Mouse (Mus musculus): Measurements from ENCODE around the gene Cgn. TPM values are rescaled to one million over a fixed set of nuclear protein-coding genes. Genes with fewer than 3 reads are reported as not detected.
"Not testable (repeated sequence)": the region's sequence is repeated elsewhere in the genome, so short reads cannot be mapped to it uniquely, and the experiment has no call there.

Cgn gene
- polyA plus RNA-seq, 2 experiments: 4.6 to 8.0 TPM

DNA sequence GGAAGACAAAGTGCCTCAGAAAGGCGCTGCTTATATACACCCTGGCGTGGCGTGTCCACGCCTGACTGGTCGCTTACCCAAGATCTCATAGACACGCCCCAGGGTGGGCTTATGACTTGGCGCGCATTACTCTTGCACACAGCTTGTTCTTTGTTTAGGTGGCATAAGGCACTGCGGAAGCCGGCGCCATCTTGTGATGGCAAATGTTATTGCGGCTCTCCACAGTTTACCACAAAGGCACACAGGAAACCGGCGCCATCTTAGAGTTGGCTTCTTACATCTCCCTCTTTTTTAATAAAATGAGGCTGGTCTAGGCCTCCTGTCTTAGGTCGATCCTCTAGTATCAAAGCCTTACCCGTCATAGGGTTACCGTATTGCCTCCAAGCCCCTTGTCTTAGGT, 40.6 kb downstream of the Cgn start:
- no peak for TF ChIP-seq POLR2A (IDR thresholded peaks at IDR 0.05; ENCODE audit: borderline replicate concordance, extremely low read depth, insufficient read depth, insufficient read length)
- no peak overlapping the region for H3K9ac ChIP-seq (ENCODE audit: low read depth, low read length, severe bottlenecking)
- DNase-seq (ENCODE audit: low spot score) (no peak), ATAC-seq (ENCODE audit: low FRiP score, low read depth) (no peak)
- WGBS: 95% methylated on average over 17 of the region's 17 CpGs
- H3K4me2 ChIP-seq (replicated peaks; ENCODE audit: low read depth, low read length, severe bottlenecking): no peak overlapping the region
- H3K27ac ChIP-seq (replicated peaks; ENCODE audit: low read depth, low read length): no peak overlapping the region
- no peaks in the 10 kb centered on the region for H3K36me3 ChIP-seq (ENCODE audit: control insufficient read depth, insufficient read depth, low read length)
- no peaks in the 10 kb centered on the region for H3K4me1 ChIP-seq (ENCODE audit: control insufficient read depth, insufficient read depth, low read length)
- no peak overlapping the region for H3K4me3 ChIP-seq (replicated peaks; ENCODE audit: low read length)
- no peaks in the 10 kb centered on the region for H3K27me3 ChIP-seq (ENCODE audit: control insufficient read depth, insufficient read depth, low read length)
- H3K9me3 ChIP-seq (ENCODE audit: control insufficient read depth, low read length): no peaks in the 10 kb centered on the region

DNA sequence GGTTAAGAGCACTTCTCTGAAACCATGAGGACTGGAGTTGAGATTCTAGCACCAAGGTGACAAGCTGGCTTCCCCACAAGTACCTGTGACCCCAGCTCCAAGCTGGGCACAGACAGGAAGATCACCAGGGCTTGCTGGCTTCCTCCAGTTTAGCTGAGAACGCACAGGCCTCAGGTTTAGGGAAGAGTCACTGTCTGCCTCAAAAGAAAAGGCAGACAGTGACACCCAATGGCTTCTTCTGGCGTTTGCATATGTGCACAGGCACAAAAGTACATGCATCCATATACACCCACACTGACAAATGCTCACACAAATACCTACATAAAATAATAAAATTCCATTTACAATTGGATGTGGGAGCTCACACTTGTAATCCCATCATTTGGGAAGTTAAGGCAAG, 62.7 kb downstream of the Cgn start:
- DNase-seq (ENCODE audit: low spot score); H3K4me3 ChIP-seq (replicated peaks; ENCODE audit: low read length); H3K27ac ChIP-seq (replicated peaks; ENCODE audit: low read depth, low read length); H3K4me2 ChIP-seq (replicated peaks; ENCODE audit: low read depth, low read length, severe bottlenecking); H3K36me3 ChIP-seq (ENCODE audit: control insufficient read depth, insufficient read depth, low read length); ATAC-seq (ENCODE audit: low FRiP score, low read depth); H3K9ac ChIP-seq (ENCODE audit: low read depth, low read length, severe bottlenecking); H3K4me1 ChIP-seq (ENCODE audit: control insufficient read depth, insufficient read depth, low read length); H3K27me3 ChIP-seq (ENCODE audit: control insufficient read depth, insufficient read depth, low read length); H3K9me3 ChIP-seq (ENCODE audit: control insufficient read depth, low read length): not testable (repeated sequence)
- WGBS: 40% methylated on average over 2 of the region's 2 CpGs

DNA sequence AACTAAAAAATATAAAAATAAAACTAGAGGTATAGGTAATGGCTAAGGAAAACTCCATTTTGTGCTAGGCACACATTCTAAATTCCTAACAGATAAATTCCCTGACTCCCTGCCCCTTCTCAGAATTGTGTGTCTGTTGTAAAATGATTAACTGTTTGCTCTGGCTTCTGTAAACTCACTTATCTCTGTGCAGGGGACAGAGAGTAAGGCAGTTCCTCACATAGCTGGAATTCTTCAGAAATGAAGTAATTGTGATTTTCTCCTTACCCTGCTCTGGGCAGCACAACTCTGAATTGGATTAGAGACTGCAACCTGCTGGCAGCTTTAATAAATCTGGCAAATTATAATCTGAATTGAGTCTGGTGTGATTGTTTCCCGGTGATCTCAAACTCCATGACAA, 68.0 kb downstream of the Cgn start:
- not testable (repeated sequence) for H3K4me1 ChIP-seq (ENCODE audit: control insufficient read depth, insufficient read depth, low read length); H3K4me2 ChIP-seq (replicated peaks; ENCODE audit: low read depth, low read length, severe bottlenecking); H3K4me3 ChIP-seq (replicated peaks; ENCODE audit: low read length); H3K9me3 ChIP-seq (ENCODE audit: control insufficient read depth, low read length); H3K36me3 ChIP-seq (ENCODE audit: control insufficient read depth, insufficient read depth, low read length); H3K9ac ChIP-seq (ENCODE audit: low read depth, low read length, severe bottlenecking); H3K27ac ChIP-seq (replicated peaks; ENCODE audit: low read depth, low read length); H3K27me3 ChIP-seq (ENCODE audit: control insufficient read depth, insufficient read depth, low read length); ATAC-seq (ENCODE audit: low FRiP score, low read depth); DNase-seq (ENCODE audit: low spot score)
- 63% methylated on average over 1 of the region's 1 CpGs for WGBS

DNA sequence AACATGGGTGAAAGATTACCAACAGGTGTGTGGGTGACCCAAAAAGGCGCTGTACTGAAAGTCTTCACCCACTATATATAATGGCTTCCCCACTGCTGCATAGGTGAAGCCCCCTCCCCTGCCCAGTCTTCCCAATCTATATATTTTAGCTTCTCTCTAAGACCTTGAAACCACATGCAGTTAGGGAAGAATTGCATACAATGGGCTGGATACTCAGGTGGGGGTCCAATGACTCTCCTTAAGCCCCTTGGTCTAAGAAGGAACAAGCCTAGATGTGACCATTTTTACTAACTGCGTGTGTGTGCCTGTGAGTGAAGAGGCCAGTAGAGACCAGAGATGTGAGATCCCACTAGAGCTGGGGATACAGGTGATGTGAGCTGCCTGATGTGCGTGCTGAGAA, 72.9 kb downstream of the Cgn start:
- not testable (repeated sequence) for ATAC-seq (ENCODE audit: low FRiP score, low read depth); H3K4me1 ChIP-seq (ENCODE audit: control insufficient read depth, insufficient read depth, low read length); H3K27me3 ChIP-seq (ENCODE audit: control insufficient read depth, insufficient read depth, low read length); H3K4me3 ChIP-seq (replicated peaks; ENCODE audit: low read length); H3K27ac ChIP-seq (replicated peaks; ENCODE audit: low read depth, low read length); DNase-seq (ENCODE audit: low spot score); H3K9me3 ChIP-seq (ENCODE audit: control insufficient read depth, low read length); H3K9ac ChIP-seq (ENCODE audit: low read depth, low read length, severe bottlenecking); H3K4me2 ChIP-seq (replicated peaks; ENCODE audit: low read depth, low read length, severe bottlenecking); H3K36me3 ChIP-seq (ENCODE audit: control insufficient read depth, insufficient read depth, low read length)
- WGBS: 80% methylated on average over 3 of the region's 3 CpGs

DNA sequence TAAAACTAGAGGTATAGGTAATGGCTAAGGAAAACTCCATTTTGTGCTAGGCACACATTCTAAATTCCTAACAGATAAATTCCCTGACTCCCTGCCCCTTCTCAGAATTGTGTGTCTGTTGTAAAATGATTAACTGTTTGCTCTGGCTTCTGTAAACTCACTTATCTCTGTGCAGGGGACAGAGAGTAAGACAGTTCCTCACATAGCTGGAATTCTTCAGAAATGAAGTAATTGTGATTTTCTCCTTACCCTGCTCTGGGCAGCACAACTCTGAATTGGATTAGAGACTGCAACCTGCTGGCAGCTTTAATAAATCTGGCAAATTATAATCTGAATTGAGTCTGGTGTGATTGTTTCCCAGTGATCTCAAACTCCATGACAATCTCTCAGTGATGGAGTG, 75.7 kb downstream of the Cgn start:
- not testable (repeated sequence) for H3K36me3 ChIP-seq (ENCODE audit: control insufficient read depth, insufficient read depth, low read length); H3K27me3 ChIP-seq (ENCODE audit: control insufficient read depth, insufficient read depth, low read length); H3K9me3 ChIP-seq (ENCODE audit: control insufficient read depth, low read length); H3K27ac ChIP-seq (replicated peaks; ENCODE audit: low read depth, low read length); H3K4me1 ChIP-seq (ENCODE audit: control insufficient read depth, insufficient read depth, low read length); ATAC-seq (ENCODE audit: low FRiP score, low read depth); H3K4me2 ChIP-seq (replicated peaks; ENCODE audit: low read depth, low read length, severe bottlenecking); H3K4me3 ChIP-seq (replicated peaks; ENCODE audit: low read length); H3K9ac ChIP-seq (ENCODE audit: low read depth, low read length, severe bottlenecking); DNase-seq (ENCODE audit: low spot score)

Other genes with a start within 250 kb of the Cgn start
- gene Snx27, start 203.8 kb downstream of the Cgn start, polyA plus RNA-seq (2012; rRNA removed): 22.5 and 24.3 TPM in 2 replicates
- 37.2 and 43.0 TPM in 2 replicates for gene Snx27, start 203.8 kb downstream of the Cgn start, polyA plus RNA-seq (2014; fragmentation: Nextera tagmentation; extraction: Ambion mirVana)
- not detected in 2 replicates for gene Gm10972, start 143.4 kb downstream of the Cgn start, polyA plus RNA-seq (2012; rRNA removed)
- gene Gm10972, start 143.4 kb downstream of the Cgn start, polyA plus RNA-seq (2014; fragmentation: Nextera tagmentation; extraction: Ambion mirVana): not detected in 2 replicates
- 9.8 and 11.9 TPM in 2 replicates for gene Tuft1, start 127.6 kb downstream of the Cgn start, polyA plus RNA-seq (2012; rRNA removed)
- 16.6 and 19.1 TPM in 2 replicates for gene Tuft1, start 127.6 kb downstream of the Cgn start, polyA plus RNA-seq (2014; fragmentation: Nextera tagmentation; extraction: Ambion mirVana)
- 1.2 and 1.7 TPM in 2 replicates for gene Selenbp2, start 92.9 kb downstream of the Cgn start, polyA plus RNA-seq (2012; rRNA removed)
- 0.47 and 0.57 TPM in 2 replicates for gene Selenbp2, start 92.9 kb downstream of the Cgn start, polyA plus RNA-seq (2014; fragmentation: Nextera tagmentation; extraction: Ambion mirVana)
- 45.8 and 60.1 TPM in 2 replicates for gene Pogz, start 51.1 kb upstream of the Cgn start, polyA plus RNA-seq (2012; rRNA removed)
- gene Pogz, start 51.1 kb upstream of the Cgn start, polyA plus RNA-seq (2014; fragmentation: Nextera tagmentation; extraction: Ambion mirVana): 19.6 and 20.7 TPM in 2 replicates
- 348 and 378 TPM in 2 replicates for gene Psmb4, start 100.5 kb upstream of the Cgn start, polyA plus RNA-seq (2012; rRNA removed)
- gene Psmb4, start 100.5 kb upstream of the Cgn start, polyA plus RNA-seq (2014; fragmentation: Nextera tagmentation; extraction: Ambion mirVana): 369 and 384 TPM in 2 replicates
- 28.7 and 32.9 TPM in 2 replicates for gene Selenbp1, start 146.6 kb upstream of the Cgn start, polyA plus RNA-seq (2012; rRNA removed)
- 29.5 and 34.9 TPM in 2 replicates for gene Selenbp1, start 146.6 kb upstream of the Cgn start, polyA plus RNA-seq (2014; fragmentation: Nextera tagmentation; extraction: Ambion mirVana)
- gene Rfx5, start 167.6 kb upstream of the Cgn start, polyA plus RNA-seq (2012; rRNA removed): 29.9 and 36.4 TPM in 2 replicates
- gene Rfx5, start 167.6 kb upstream of the Cgn start, polyA plus RNA-seq (2014; fragmentation: Nextera tagmentation; extraction: Ambion mirVana): 12.5 and 12.9 TPM in 2 replicates
- 54.7 and 54.8 TPM in 2 replicates for gene Pi4kb, start 188.2 kb upstream of the Cgn start, polyA plus RNA-seq (2012; rRNA removed)
- gene Pi4kb, start 188.2 kb upstream of the Cgn start, polyA plus RNA-seq (2014; fragmentation: Nextera tagmentation; extraction: Ambion mirVana): 30.4 and 35.6 TPM in 2 replicates
- 26.8 and 28.8 TPM in 2 replicates for gene Zfp687, start 229.0 kb upstream of the Cgn start, polyA plus RNA-seq (2012; rRNA removed)
- gene Zfp687, start 229.0 kb upstream of the Cgn start, polyA plus RNA-seq (2014; fragmentation: Nextera tagmentation; extraction: Ambion mirVana): 18.8 and 23.2 TPM in 2 replicates